Mouse (Mus musculus) T-cell, adult 2 months (primary cell): ENCODE measurements around the gene Hmox2.
"Not testable (repeated sequence)": the region's sequence is repeated elsewhere in the genome, so short reads cannot be mapped to it uniquely, and the experiment has no call there.

ENCODE experiments used
- DNase-seq: peaks from one replicate; pipeline ENCODE4 v3.0.0; 2022; ENCODE audit warnings: low spot score

Hmox2 gene

DNA sequence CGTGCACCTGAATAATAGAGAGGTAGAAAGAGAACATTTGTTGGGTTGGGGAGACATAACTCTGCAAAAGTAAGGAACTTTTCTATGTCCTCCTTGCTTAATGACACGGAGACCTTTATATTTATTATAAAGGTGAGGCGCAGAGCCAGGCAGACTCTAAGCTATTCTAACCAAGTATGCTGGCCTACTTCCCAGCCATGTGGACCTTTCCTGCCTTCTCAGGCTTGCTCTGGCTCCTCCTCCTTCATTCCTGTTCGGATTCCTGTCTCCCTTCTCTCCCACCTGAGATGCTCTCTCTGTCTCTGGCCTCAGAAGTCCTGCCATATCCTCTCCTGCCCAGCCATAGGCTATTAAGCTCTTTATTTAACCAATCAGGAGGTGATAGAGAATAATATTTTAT, 895 bp upstream of the Hmox2 start:
- no peak for DNase-seq

DNA sequence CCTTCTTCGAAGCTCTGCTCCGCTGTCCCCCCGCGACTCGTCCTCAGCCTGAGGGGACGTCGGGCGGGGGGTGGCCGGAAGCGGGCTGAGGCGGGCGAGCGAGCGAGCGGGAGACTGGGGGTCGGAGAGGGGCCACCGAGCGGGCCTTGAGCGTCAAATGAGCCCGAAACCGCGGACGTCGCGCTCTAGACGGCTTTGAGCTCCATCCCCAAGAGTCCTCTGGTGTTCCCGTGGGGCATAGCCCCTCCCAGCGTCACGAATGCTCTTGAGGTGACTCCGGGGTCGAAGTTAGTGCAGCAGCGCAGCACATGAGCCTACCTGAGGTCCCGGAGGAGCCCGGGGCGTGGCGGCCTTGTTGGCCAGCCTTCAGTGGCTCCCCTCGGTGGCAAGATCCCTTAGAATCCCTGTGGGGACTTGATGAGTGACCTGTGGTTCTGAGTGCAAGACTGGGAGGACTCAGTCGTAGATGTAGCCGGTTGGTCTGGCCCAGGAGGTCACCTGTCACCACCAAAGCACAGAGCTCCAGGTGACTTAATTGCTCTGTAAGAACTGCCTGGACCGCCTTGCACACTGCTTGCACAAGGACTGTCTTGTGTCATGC, 467 bp downstream of the Hmox2 start:
- no peak for DNase-seq

DNA sequence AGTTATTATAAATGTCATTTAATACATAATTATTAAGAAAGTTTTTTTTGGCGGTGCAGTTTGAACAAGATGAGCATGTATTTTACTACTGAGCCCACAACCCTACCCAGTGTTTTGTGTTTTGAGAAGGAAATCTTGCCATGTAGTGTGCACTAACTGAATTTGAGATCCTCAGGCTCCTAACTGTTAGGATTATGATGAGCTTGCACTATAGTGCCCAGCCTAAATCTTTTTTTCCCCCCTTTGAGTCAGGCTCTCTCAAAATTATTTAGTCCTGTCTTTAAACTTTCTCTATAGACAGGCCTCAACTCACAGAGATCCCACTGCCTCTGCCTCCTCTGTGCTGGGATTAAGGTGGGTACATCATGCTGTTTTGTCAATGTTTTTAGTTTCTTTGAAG, 1.4 kb downstream of the Hmox2 start:
- DNase-seq = no peak

DNA sequence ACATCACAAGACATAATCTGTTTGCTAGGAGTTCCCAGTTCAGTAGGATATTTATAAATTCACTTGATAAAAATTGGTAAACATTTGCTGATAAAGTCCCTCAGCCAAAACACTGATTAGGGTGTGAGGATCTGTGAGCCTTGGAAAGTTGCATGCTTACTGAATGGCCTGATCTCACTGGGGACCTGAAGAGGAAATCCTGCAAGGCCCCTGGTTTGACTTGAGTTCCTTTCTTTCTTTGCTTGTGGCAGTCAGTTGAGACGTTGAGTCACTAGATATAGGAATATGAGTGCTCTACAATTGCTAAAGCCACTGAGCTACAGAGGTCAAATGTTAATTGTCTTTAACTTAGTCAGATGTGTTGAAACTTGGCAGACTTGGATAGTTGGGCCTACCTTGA, 1.8 kb downstream of the Hmox2 start:
- no peak for DNase-seq

DNA sequence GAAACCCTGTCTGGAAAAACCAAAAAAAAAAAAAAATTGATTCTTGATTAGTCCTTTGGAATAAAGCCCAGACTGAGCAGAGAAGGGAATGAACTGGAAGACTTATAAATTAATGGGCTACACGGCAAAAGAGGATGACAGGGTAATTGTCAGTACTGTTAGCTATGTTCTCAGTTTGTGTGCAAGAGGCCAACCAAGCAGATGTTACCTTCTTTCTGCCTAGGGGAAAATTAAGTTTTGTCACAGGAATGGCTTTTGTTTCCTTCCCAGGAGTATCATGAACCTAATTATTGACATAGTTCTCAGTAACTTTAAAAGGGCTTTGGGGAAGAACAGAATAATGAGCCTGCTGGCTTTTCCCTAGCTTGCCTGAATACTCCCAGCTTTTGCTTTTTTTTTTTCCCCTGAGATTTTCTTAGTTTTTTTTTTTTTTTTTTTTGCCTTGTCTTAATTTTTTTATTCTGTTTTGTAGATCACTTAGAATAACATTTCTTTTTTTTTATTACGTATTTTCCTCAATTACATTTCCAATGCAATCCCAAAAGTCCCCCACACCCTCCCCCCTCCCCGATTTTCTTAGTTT, 4.7 kb downstream of the Hmox2 start:
- DNase-seq = no peak

DNA sequence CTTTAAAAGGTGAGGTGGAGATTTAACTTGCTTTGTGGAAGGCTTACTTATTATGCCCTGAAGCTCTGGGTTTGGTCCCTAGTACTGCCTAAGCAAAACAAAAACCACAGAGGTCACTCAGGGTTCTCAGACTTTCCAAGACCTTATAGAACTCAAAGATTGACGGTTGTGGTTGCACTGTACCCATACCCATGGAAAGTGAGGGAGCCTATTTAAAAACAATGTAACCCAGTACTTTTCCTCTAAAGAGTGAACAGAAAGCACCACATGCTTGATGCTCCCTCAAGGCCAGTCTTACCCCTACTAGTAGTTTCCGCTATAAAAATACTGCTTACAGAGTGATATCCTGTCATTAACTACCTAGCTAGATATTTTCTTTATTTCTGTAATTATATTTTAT, 10.1 kb downstream of the Hmox2 start:
- DNase-seq = peak; percentile 37

DNA sequence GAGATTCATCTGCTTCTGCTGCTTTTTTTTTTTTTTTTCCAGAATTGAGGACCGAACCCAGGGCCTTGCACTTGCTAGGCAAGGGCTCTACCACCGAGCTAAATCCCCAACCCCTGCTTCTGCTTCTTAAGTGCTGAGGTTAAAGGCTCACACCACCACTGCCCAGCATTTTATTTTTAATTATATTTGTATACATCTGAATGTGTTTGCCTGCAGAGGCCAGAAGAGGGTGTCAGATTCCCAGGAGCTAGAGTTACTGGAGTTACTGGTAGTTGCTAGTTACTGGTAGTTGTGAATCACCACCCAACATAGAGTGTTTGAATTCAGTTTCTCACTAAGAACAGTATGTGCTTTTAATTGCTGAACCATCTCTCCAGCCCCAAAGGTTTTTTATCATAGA, 13.8 kb downstream of the Hmox2 start:
- no peak for DNase-seq

DNA sequence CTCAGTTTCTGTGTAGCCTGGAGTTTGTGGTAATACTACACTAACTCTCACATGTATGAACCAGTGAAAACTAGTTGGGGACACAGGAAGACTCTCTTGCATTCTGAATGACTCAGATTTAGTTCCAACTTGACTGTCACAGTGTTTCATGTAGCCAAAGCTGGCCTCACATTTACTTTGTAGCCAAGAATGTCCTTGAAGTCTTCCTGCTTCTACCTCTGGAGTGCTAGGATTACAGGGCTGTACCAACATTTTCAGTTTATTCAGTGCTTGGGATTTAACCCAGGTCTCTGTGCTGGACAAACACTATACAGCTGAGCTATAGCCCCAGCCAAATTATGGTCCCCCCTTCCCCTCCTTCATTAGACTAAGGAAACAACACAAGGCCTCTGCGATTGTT, 16.0 kb downstream of the Hmox2 start:
- DNase-seq = no peak

DNA sequence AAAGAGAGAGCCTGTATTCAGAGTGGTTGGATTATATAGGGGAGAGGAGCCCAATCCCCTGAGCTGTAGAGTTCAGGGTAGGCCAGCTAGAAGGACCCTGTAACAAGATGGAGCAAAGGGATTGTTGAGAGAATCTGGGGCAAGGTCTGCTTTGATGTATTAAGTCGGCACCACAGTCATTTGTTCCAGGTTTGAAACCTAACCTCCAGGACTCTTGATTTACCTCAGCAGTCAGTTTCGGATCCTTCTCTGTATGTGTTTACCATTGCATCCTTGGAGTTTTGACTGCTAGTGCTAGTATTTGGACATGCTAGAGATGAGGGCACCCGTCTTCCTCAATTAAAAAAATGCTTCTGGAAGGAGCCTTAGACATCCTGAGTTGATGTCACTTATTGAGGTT, 26.0 kb downstream of the Hmox2 start:
- no peak for DNase-seq

DNA sequence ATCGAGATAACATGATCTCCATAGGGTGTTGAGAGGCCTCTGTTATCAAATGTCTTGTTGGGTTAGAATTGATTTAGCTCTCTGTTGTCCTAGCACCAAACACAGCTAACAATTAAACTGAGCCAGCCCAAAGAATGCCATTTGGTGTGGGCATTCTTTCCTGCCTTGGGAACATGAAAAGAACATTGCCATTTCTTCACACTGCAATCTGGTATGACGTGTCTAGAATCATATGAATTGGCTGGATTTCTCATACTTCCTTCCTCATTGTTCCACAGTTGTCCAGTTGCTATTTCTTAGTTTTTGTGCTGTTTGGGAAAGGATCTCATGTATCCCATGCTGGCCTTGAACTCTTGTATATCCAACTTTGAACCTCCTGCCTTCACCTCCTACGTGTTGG, 27.9 kb downstream of the Hmox2 start:
- no peak for DNase-seq

DNA sequence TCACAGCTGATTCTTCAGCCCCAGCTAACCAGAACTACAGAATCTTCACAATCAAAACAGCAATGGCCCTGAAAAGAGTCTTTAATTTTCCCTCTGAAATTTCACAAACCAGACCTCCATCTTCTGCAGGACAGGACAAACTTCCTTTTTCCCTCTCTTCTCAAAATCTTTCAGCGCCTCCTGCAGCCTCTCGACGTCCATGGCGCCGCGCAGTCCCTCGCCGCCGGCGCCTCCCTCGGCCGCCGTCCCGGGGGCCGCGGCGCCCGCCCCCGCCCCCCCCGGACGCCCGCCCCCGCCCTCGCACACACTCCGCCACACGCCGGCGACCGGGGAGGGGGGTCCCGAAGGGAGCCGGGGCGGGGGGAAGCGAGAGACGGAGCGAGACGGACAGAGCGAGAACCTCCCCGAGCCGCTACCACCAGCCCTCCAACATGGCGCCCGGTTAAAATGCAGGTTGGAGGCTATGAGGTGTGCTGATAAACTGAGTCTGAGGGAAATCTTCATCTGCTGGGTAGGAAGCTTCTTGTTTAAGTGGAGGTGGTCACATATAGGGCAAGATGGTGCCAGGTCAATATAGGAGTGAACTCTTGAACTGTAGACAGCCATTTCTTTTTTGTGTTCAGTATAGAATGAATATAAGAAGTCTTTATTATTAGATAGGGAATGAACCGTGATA, 30.6 kb downstream of the Hmox2 start:
- DNase-seq = not testable (repeated sequence)

DNA sequence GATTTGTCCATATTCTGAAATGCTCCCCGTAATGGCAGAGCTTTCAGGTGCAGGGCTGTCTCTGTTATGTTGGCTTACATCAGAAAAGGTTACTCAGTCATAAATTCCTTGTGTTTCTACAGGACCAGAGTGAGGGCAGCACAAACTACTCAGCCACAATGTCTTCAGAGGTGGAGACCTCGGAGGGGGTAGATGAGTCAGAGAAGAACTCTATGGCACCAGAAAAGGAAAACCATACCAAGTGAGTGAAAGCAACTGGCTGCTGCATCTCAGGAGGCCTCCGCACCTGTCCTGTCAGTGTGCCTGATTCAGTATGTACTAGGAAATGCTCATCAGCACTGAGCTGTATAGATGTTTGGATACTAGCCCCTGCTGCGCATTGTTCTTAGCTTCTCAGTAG, 36.3 kb downstream of the Hmox2 start:
- no peak for DNase-seq

DNA sequence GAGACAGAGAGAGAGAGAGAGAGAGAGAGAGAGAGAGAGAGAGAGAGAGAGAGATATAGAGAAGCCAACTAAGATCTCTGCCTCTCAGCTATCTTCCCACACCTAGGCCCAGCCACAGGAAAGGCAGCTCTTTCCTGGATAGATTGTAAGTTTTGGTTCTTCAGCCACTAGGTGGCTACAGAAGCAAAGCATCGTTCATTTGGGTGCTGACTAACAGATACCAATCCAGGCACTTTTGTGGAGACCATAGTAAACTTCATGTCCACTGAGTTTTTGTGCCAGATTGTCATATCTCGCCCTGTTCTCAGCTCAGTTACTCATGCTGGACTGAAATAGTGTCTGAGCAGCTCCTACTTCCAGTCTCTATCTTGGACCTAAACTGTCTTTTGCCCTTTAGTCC, 37.1 kb downstream of the Hmox2 start:
- DNase-seq = peak; percentile 39

DNA sequence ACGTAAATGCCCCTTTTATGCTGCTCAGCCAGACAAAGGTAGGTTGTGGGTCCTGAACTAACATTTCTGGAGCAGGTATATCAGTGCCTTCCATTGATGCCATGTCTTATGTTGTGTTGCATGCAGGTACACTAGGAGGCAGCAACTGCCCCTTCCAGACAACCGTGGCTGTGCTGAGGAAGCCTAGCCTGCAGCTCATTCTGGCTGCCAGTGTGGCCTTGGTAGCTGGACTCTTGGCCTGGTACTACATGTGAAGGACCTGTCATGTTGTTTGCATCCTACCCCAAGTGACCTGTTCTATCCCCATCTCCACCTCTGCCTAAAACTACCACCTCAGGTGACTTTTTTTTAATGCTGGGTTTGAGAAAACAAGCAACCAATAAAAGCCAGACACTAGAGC, 39.7 kb downstream of the Hmox2 start:
- no peak for DNase-seq

DNA sequence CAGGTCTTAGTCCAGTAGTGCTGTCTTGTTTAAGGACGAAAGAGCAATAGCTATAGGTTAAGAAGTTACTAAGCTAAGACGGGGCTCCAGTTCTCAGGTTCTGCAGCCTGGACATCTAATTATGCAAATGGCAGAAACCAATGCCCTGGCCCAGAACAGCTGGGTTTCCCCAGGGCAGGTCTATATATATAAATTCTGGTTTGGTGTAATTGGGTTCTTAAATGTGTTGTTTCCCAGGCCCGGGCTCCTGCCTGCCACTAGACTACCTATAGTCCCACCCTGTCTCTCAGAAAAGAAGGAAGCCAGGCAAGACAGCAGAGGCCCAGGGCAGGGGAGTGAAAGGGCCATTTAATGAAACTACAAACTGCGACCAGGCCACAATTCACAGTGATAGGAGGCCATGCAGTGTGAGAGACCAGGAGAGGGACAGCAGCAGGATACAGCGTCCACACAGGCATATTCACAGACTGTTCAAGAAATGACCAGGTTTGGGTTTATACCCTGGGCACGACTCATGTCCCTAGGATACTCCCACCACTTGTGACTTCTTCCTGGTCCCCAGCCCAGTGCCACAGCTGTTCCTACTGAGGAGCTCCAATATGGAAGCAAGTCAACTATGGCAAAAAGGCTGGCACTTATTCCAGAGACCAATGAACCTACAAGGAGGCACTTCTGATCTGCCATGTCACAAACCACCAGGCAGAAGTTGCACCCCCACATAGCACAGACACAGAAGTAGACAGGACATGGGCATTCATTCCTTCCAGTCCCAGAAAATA, 41.0 kb downstream of the Hmox2 start:
- DNase-seq = no peak

DNA sequence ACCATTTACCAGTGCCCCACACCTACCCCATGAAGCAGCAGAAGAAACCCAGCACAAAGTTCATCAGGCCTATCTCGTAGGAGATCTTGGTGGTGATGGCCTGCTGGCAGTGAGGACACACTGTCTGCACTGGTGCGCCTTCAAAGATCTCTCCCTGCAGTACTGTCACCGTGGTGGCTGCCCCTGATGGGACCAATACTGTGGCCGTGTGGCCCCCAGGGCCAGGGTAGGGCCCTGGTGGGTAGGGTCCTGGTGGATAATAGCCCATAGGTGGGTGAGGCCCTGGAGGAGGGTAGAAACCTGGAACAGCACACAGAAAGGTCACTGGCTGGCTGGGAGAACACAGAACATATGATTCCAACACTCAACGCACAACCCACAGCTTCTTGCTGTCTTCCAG, 42.6 kb downstream of the Hmox2 start:
- DNase-seq = no peak

DNA sequence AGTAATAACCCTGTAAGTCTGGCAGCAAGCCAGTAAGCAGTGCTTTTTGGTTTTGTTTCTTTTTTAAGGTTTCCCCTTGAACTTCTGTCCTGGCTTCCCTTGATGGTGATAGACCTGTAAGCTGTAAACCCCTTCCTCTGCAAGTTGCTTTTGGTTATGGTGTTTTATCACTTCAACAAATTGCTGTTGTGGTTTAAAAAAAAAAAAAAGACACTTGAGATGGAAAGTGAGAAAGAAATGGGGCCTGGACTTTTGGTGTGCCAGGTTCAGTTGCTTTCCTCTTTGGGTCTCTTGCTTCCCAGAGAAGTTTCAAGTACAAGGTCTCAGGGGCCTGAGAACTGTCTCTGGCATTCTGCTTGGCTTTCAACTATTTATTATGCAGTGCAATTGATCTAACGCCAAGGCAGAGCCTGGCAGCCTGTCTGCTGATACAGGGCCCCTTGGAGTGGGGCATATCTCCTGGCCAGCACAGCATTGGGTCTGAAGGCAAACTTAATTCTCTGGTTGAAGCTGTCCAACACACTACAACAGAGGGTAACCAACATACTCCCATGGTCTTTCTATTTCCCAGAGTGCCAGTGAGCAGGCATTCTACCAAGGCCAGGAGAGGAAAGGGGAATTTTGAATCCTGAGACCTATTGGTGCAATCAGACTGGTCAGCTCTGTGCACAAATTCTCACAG, 47.3 kb downstream of the Hmox2 start:
- no peak for DNase-seq

DNA sequence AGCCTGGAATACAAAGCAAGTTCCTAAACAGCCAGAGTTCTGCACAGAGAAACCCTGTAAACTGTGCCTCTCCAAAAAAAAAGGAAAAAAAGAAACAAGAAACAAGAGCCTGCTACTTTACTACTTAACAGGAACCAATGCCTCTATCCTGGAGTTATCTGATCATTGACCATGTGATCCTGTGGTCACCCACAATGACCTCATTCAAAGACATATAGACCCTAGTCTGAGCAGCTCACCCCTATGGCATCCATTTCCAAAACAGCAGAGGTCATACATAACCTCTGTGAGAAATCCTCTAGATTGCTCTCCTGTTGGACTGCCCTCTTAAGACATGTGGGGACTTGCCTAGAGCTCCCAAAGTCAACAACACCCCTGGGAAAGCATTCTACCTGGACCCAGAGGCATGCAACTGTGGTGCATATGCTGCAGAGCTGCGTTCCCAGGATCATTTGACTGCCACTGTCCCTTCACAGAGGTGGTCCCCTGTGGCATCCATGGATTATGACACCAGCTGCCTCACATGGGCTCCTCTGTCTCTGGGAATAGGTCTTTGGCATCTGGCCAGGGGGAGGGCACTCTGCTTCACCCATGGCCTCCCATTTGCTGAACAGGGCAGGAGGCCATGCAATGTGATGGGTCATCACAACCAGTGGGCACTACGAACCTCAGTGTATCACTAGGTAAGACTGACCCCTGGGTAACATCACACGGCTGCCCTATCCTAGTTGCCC, 51.2 kb downstream of the Hmox2 start:
- no peak for DNase-seq

DNA sequence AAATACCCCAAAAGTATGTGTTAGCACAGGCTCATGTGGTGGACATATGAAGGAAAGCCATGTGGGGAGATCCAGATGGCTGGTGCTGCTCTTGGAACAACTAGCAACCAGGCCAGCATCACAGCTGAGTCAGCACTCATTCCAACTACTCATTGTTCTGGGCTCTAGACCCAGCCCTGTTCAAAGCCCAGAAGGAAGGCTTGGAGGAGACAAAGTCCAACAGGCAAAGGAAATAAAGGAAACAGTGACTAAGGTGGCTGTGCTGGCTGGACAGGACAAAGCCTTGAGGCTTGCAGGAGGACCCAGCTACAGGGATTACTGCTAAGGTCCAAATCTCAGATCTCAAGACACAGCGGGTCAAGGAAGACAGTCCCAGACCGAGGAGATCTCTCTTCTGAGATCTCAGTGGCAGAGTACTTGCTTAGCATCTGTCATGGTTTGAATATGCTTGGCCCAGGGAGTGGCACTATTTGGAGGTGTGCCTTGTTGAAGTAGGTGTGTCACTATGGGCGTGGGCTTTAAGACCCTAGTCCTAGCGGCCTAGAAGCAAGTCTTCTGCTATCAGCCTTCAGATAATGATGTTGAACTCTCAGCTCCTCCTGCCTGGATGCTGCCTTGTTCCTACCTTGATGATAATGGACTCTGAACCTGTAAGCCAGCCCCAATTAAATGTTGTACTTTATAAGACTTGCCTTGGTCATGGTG, 51.9 kb downstream of the Hmox2 start:
- DNase-seq = no peak

DNA sequence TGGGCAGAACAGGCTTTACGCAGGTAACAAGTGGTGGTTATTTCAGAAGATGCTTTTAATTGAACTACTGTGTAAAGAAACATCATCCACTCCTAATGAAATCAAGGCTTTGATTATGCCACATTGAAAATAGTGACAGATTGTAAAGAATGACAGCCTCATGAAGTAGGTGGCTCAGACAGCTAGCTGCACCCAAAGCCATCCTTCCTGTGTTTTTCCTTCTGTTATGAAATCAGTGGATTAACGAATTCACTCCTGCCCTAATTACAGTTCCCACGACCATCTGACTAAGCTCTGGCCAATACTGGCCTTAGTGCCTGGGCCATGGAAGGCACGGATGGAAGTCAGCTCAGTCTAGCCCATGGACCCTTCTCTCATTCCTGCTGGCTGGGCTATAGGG, 52.8 kb downstream of the Hmox2 start:
- no peak for DNase-seq

DNA sequence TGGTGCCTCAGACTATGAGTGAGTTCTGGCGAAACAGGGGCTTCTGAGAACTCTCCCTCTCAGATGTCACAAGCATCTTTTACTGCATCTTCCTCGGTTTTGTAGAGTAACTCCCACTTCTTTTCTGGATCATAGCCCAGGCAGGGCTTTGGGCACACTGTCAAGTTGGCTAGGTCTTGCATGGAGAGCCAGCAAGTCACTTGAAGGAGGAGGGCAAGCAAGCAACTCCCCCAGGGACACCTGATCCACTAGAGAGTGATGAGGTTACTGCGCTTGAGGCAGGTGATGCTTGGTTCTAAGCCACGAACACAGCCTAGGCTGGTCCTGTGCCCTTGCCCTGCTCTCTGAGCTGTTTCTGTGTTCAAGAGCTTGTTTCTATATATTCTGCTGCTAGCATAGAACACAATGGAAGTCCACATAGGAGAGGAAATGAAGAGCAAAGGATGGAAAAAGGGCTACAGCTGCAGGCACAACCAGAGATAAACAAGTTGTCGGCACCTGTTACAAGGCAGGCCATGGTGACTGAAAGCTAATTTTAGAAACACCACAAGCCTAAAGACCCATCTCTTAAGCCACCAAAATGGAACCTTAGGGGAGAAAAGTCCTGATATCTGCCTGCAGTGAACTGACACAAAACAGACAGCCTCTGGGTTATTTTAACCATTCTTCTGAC, 55.5 kb downstream of the Hmox2 start:
- DNase-seq = no peak
